Mouse (Mus musculus) CH12F3 (cell line): ENCODE measurements around the gene Hemk1.

ENCODE experiments used
- in situ Hi-C: fragments of 300-500 bp; cut with MboI; formaldehyde crosslinking; loops from 2 replicates; pipeline ENCODE4 v1.14.3; 2020; ENCODE audit warnings: low sequenced_read_pairs

Gene Hemk1

DNA sequence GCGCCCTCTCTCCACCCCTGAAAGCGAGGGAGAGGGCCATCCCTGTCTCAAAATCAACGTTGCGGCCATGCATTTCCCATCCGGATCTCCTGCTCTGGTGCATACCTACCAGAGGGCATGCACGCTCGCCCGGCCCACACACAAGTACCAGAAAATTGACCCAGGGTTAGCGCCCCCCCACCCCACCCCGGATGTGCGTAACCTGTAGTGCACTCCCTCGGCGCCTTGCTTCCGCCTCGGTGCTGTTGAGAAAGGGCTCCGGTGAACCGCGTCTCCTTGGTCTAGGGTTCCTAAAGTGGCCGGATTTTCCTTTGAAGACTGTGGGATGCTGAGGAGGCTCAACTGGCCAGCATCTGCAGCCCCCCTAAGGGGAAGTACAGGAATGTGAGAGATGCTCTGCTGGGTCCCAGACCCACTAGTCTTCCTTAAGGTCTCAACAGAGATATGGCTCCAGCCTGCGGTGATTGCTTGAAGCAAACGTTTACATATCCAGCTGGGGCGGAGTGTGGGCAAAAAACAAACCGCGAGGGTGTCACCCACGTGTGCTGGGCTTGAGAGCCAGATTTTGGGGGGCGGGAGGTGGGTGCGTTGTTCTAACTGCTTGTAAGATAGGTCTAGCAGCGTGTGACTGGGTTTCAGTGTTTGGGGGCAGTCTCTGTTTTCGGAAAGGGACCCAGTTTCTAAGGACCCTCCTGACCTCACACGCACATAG, at the start of gene Hemk1:
Hemk1 (minus strand) TSS at position 179 of the 712 bp plus-strand sequence.
- in situ Hi-C loops: loop anchor here (5.0 kb wide), 1 partner anchor 46 kb away; no protein-coding TSS in a partner anchor

DNA sequence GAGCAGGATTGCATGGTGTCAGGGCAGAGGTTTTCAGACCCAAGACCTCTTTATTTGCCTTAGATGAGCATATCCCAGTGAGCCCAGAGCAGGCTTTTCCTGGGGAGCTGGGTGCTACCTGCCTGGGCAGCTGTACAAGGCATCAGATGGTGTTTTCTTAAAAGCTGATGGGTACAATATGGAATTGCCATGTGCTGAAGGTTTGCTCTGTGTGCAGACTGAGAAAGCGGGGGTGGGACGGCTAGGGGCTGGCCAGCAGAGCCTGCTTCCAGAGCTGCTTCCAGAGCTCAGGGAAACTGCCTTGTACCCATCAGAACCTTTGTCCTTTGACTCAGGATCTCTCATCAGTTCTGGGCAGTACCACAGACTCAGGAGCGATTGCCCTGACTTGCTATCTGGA, 49.6 kb upstream of the Hemk1 start:
- in situ Hi-C loops: no loop called here

DNA sequence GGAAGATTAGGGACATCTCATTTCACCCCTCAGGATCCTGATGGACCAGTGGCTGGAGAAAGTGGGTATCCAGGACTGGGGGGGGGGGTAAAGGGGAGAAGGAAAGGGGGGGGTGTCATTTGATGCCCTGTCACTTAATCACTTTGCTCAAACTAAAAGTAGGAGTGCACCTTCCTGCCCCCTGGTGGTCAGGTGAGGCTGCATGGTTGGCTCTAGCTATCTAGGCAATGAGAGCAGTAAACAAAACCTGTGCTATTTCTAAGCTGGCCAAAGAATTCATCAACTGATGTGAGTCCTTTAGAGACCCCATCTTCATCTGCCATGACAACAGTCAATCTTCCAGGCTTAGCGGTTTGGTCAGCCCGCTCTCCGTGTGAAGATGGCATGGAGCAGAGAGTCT, 48.6 kb upstream of the Hemk1 start:
- in situ Hi-C loops: no loop called here

DNA sequence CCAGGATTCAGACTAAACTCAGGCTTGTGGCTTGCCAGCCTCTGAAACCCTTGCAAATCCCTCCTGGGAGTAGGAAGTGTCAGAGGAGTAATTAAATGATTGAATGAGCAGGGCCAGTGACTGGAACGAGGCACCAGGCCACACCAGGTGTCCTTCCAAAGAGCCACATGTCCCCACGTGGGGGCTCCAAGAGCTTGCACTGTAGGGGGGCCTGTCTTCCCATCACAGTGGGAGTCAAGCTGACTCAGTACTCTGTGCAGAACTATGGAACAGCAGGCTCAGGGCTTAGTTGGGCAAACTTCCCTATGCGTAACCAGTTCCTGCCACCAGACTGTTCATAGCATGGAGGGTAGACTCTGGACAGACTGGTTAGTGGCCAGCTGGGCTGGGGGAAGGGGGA, 46.2 kb upstream of the Hemk1 start:
- in situ Hi-C loops: no loop called here

DNA sequence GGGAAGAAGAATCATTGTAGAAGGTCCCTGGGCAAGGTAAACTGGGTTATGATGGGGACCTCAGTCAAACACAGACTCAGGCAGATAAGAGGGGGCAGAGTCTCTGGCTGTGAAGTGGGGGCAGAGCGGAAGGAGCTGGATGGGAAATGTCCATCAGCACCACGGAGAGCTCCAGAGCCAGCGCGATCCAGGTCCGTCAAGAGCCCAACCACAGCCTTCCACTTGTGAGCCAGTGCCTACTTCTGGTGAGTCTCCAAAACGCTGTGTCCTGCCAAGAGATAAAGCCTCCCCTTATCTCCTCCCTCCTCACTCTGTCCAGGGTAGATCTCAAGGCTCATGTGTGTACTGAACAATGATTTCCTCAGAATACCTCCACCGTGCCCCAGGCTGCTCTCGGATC, 43.6 kb upstream of the Hemk1 start:
- in situ Hi-C loops: no loop called here

DNA sequence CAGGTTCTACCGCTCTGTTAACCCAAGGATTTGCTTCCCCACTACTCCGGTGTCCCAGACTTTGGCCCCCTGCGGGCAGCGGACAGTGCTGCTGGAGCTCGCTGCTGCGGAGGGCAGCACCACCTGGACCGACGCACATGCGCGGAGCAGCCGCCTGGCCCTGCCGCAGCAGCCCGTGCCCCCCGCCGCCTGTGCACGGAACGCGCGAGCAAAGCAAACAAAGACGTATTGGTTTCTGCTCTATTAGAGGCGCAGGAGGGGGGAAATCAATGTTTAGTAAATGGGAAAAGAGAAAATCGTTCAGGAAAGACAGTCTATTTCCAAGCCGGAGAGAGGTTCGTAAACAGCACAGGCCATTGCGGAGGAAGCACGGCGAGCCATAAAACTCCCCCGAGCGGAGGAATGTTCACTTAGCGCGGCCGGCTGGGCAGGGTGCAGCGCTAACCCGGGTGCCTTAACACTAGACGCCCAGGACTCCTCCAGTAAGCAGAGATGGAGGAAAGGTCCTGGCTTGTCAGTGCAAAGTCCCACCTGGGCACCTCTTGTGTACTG, 39.9 kb upstream of the Hemk1 start:
- in situ Hi-C loops: no loop called here

DNA sequence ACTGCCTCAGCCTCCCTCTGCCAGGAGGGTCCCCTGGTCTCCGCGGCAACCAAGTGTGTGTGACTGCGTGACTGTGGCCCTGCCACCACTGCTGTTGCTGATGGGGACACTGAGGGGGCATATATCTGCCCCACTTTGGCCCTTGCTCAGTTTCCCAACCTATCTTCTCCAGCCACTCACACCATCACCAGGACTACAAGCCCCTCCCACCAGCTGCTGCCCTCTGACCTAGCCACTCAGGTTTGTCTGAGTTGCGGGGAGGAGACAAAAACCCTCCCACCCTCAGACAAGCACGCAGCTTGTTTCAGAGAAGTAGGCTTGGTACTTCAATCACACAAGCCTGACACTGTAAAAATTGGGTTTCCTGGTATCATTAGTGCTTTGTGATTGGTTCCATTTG, 37.3 kb upstream of the Hemk1 start:
- in situ Hi-C loops: no loop called here

DNA sequence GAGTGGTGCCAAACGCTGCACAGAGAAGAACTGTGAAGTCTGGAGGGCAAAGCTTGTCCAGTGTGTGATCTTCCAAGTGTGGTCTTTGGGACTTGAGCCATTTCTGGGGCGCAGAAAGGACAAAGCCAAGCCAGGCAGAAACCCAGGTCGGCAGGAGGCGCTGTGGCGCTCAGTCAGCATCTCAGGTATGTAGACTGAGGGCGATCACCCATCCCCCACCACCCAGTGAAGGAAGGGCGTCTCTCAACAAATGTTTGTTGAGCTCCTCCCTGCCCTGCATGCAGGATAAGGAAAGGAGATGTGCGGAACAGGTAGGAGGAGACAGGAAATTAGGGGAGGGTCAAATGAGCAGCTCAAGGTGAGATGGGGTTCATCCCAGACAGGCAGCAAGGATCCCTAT, 36.5 kb upstream of the Hemk1 start:
- in situ Hi-C loops: no loop called here

DNA sequence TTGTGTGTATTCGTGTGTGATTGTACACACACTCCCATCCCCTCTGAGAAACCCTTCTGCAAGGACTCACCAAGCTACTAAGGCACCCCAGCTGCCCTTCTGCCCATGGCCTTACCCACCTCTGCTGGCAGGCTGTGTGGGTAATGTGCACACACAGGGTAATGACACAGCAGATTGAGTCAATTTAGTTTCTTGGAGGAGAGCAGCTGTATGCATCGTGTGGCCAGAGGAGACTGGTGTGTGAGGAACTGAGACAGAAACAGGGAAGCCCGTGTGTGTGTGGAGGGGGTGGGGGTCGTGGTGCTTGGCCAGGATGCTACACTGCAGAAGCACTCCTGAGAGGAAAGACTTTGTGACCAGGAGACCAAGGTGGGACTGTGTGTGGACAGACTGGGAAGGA, 34.3 kb upstream of the Hemk1 start:
- in situ Hi-C loops: no loop called here

DNA sequence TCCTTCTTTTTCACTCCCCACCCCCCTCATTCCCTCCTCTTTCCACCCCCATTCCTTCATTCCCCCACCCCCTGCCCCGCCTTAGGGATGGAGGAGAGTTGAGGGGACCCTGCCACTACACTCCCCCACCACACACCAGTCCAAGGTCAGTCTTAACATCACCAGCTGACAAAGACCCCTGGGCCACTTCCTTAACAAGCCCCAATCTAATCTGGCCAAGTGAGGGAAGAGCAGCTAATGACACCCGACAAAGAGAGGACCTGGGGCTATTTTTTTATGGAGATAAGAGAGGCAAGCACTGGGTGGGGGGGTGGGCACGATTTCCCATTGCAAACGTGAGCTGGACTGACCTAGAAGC, 31.9 kb upstream of the Hemk1 start:
- in situ Hi-C loops: no loop called here

GRCm38 (mm10) chr9:107369270-107370105, 31.3 kb upstream of the Hemk1 start:
- in situ Hi-C loops: no loop called here

- in situ Hi-C loops: no loop called here
Observed at GRCm38 (mm10) chr9:107368302-107368701, 30.2 kb upstream of the Hemk1 start.

GRCm38 (mm10) chr9:107366644-107367043, 28.5 kb upstream of the Hemk1 start:
- in situ Hi-C loops: no loop called here

DNA sequence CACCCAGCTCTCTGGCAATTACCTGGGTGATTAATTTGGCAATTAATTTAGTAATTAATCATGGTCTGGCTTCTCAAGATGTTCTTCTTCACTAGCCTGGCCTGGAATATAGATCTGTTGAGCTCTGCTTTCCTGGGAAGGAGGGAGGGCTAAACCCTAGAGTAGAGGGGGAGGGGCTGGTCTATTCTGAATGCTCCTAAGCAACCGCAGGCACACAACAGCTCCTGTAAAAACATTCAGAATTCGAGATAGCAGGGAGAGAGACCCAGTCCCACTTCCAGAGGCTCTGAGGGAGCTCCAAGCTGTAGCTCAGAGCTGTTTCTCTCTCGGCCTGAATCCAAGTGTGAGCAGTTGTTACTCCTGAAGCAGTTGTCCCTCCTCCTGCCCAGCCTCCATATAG, 22.8 kb upstream of the Hemk1 start:
- in situ Hi-C loops: no loop called here

DNA sequence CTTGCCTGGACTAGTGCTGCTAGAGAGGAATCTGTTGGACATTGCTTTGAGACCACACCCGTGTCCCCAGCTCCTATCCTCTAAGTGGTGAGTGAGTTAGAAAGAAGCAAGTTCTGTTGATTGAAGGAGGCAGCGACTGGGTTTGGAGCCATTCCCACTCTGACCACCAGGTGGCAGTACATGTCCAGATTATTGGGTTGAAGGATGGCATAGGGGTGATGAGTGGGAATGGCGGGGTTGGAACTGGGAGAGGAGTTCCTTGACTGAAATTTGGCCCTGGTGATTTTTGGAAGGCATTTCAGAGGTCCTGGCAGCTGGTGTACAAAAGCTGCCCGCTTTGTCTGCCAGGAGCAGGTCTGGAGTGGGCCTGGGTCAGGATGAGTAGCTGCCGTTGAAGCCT, 19.5 kb upstream of the Hemk1 start:
- in situ Hi-C loops: loop anchor here (5.0 kb wide), 1 partner anchor 160 kb away; no protein-coding TSS in a partner anchor

DNA sequence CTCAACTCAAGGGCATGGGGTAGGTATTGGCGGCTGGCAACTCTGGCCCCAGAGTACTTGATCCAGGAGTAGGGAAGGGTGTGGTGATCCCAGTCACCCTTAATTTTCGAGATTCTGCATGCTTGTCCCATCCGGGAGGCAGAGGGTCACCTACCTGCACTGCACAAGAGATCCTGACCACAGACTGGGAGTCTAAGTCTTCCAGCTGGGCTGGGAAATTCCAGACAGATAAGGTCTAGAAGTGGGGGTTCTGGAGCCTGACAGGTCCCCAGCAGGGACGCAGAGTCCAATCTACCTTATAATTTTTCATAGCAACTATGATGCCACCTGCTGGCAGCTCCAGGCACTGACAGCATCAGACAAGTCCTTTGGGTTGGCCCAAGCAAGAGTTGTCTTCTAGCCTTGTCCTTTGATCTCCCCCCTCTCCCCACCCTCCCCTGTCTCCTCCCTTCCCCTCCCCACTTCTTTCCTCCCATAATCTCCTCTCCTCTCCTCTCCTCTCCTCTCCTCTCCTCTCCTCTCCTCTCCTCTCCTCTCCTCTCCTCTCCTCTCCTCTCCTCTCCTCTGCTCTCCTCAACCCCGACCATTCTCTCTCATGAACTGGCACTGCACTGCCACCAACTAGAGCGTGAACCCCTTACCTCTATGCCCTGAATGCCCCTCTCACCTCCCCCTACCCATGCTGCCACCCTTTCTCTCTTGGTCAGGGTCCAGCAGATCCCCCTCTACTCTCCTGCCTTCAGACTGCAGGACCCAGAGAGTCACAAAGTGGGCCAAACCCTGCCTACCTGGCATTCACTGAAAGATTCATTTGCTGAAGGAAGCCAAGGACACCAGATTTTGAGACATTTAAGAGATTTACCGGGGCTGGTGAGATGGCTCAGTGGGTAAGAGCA, 18.0 kb upstream of the Hemk1 start:
- in situ Hi-C loops: loop anchor here (5.0 kb wide), 1 partner anchor 161 kb away; no protein-coding TSS in a partner anchor

GRCm38 (mm10) chr9:107354826-107355225, 16.7 kb upstream of the Hemk1 start:
- in situ Hi-C loops: loop anchor here (5.0 kb wide), 1 partner anchor 162 kb away; no protein-coding TSS in a partner anchor

DNA sequence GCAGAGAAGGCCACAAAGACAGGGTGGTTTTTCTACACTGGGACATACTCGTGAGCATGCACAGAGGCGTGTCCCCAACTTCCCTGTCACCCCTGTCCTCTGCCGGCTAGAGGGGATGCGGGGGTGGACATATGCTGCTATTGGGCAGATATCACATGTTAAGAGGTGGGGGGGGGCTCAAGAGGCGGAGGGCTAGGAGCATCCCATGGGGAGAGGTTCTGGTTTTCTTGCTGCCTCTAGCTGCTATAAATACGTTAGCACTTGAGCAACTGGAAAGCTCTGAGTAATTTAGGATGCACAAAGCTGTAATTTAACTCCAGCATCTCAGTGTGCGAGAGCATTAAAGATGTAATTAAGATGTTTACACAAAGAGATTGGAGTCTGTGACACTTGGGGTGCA, 11.2 kb upstream of the Hemk1 start:
- in situ Hi-C loops: no loop called here

DNA sequence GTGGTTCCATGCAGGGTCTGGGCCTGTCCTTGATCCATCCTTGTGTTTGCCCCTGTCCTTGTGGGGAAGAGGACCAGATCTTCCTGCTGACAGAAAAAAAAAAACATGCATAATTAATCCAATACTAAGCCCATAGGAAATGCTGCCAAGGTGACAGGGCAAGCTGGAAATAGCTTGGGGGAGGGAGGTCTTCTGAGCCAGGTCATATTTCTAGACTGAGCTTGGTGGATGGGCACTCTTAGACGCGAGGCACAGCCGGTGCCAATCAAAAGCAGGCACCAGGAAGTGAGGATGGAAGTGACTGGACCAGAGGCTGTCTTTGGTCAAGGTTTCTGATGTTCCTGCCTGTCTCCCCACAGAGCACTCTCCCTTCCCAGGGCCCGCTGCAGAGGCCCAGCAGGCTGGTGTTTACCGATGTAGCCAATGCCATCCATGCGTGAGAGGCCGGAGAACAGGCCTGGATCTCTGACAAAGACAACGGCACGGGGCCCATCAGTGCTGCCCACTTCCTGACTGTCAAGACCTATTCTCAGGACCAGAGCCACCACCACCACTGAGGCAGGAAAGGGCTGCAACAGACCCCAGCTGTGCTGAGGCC, 9.5 kb upstream of the Hemk1 start:
- in situ Hi-C loops: no loop called here

GRCm38 (mm10) chr9:107346081-107346480, 7.9 kb upstream of the Hemk1 start:
- in situ Hi-C loops: no loop called here
